Mouse (Mus musculus) ES-E14 (cell line): ENCODE data around the gene Tppp. TPM values are rescaled to one million over a fixed set of nuclear protein-coding genes. Genes with fewer than 3 reads are reported as not detected.
A peak's percentile ranks its signal among the peaks of the same experiment; 100 is the strongest.
"Not testable (repeated sequence)": the region's sequence is repeated elsewhere in the genome, so short reads cannot be mapped to it uniquely, and the experiment has no call there.

Experiments
- DNase-seq: peaks from one replicate; pipeline ENCODE4 v3.0.0-alpha.2; 2013; ENCODE audit warnings: low read depth, low spot score
- H3K27ac ChIP-seq: 2 replicates; pipeline ENCODE4 v1.5.1; 2012; ENCODE audit warnings: low read depth, mild to moderate bottlenecking, low read length, moderate library complexity, mixed read lengths; ENCODE audit not compliant: poor library complexity, insufficient read depth, severe bottlenecking
- H3K36me3 ChIP-seq: 2 replicates; pipeline ENCODE4 v1.6.1; 2012; ENCODE audit warnings: mild to moderate bottlenecking, low read length, moderate library complexity, mixed read lengths; ENCODE audit not compliant: control insufficient read depth, poor library complexity, insufficient read depth, severe bottlenecking
- H3K4me1 ChIP-seq, 2 experiments: fragments of 150-350 bp in 1 of 2; sonication (generic) in 1 of 2; 2 replicates each; pipeline ENCODE4 v1.6.1; 2012; ENCODE audit warnings: low read length in 2 of 2, mild to moderate bottlenecking in 1 of 2, mixed read lengths in 1 of 2; ENCODE audit not compliant: control insufficient read depth in 2 of 2, insufficient read depth in 2 of 2, poor library complexity in 1 of 2
- H3K4me3 ChIP-seq, 2 experiments: fragments of 150-350 bp in 1 of 2; sonication (generic) in 1 of 2; 2 replicates each; pipeline ENCODE4 v1.5.1; 2012; ENCODE audit warnings: low read length in 2 of 2, low read depth in 1 of 2, mild to moderate bottlenecking in 1 of 2, mixed read lengths in 1 of 2; ENCODE audit not compliant: insufficient read depth in 1 of 2, poor library complexity in 1 of 2, severe bottlenecking in 1 of 2
- H3K9ac ChIP-seq: 2 replicates; pipeline ENCODE4 v1.6.1; 2012; ENCODE audit warnings: low read depth, mild to moderate bottlenecking, low read length, mixed read lengths; ENCODE audit not compliant: poor library complexity, insufficient read depth, severe bottlenecking
- H3K9me3 ChIP-seq: fragments of 150-350 bp; sonication (generic); 2 replicates; pipeline ENCODE4 v1.6.1; 2012; ENCODE audit warnings: low read depth, mild to moderate bottlenecking, low read length; ENCODE audit not compliant: control insufficient read depth, insufficient read depth
- CHD2 ChIP-seq: IDR thresholded peaks from 2 replicates; pipeline ENCODE4 v1.6.1; 2014; ENCODE audit warnings: mild to moderate bottlenecking, low read depth, low read length, inconsistent platforms
- HCFC1 ChIP-seq: IDR thresholded peaks from 2 replicates; pipeline ENCODE4 v1.6.1; 2012; ENCODE audit warnings: low read length, inconsistent platforms, borderline replicate concordance; ENCODE audit not compliant: insufficient read depth
- MAFK ChIP-seq: IDR thresholded peaks from 2 replicates; pipeline ENCODE4 v1.6.1; 2014; ENCODE audit warnings: mild to moderate bottlenecking, low read depth, low read length, inconsistent platforms; ENCODE audit not compliant: insufficient read depth
- ZC3H11A ChIP-seq: IDR thresholded peaks from 2 replicates; pipeline ENCODE4 v1.6.1; 2012; ENCODE audit warnings: low read depth, mild to moderate bottlenecking, inconsistent platforms, low read length, borderline replicate concordance
- ZNF384 ChIP-seq: IDR thresholded peaks from 2 replicates; pipeline ENCODE4 v1.6.1; 2012; ENCODE audit warnings: low read depth, low read length, inconsistent platforms
- in situ Hi-C, 2 experiments: fragments of 600-800 bp; cut with MboI; formaldehyde crosslinking; loops; one replicate each; pipeline ENCODE4 v1.15.1; 2025; ENCODE audit warnings: low sequenced_read_pairs in 2 of 2, inconsistent platforms in 1 of 2; ENCODE audit not compliant: unreplicated experiment in 2 of 2
- total RNA-seq: library from RNA; depleted of rRNA; stranded (reverse); fragments of 300-350 nt; gene quantifications from 2 replicates; pipeline ENCODE4 v1.2.3, GENCODE M21; 2012

Tppp gene
- total RNA-seq, 1 experiment, result 0.22 TPM

GRCm38 (mm10) chr13:74001492-74001891 lies 7.7 kb upstream of the Tppp start:
- DNase-seq, result no peak

GRCm38 (mm10) chr13:74006881-74007280 lies 2.3 kb upstream of the Tppp start:
- H3K27ac ChIP-seq, H3K36me3 ChIP-seq, H3K4me3 ChIP-seq, H3K9me3 ChIP-seq, in situ Hi-C loops, H3K9ac ChIP-seq, H3K4me1 ChIP-seq, DNase-seq: not testable (repeated sequence)

More at GRCm38 (mm10) chr13:74001492-74001891, 7.7 kb upstream of the Tppp start:
- no peaks in the 10 kb centered on the region for H3K4me1 ChIP-seq
- TF ChIP-seq MAFK (0 out of 2 replicates have a peak, but pooled peaks have one; percentile 52), CHD2 (no peak)
- H3K9me3 ChIP-seq, result no peaks in the 10 kb centered on the region
- no peak overlapping the region for H3K4me3 ChIP-seq
- no peaks in the 10 kb centered on the region for H3K36me3 ChIP-seq
- no peak overlapping the region for H3K9ac ChIP-seq
- H3K27ac ChIP-seq, result no peak overlapping the region
- in situ Hi-C loops, result no loop called here

DNA sequence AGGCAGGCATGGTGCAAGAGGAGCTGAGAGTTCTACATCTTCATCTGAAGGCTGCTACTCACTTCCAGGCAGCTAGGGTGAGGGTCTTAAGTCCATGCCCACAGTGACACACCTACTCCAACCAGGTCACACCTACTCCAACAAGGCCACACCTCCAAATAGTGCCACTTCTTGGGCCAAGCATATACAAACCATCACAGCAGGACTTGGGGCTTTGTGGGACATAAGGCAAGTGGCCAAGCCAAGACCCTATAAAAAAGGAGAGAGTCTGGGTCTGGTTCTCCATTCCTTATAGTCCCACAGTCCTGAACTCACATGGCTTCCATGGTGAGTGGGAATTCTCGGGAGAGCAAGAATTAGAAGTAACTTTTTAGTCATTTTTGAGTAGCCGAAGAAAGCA lies 991 bp upstream of the Tppp start:
- H3K4me3 ChIP-seq, H3K36me3 ChIP-seq, H3K9me3 ChIP-seq, in situ Hi-C loops, H3K27ac ChIP-seq, H3K4me1 ChIP-seq, H3K9ac ChIP-seq, DNase-seq: not testable (repeated sequence)

GRCm38 (mm10) chr13:74009791-74010614 lies 796 bp downstream of the Tppp start:
- Histone ChIP-seq H3K9me3 (no peaks in the 10 kb centered on the region), H3K4me3 (peak overlapping the region; percentile 72 to 76), H3K27ac (no peak overlapping the region), H3K4me1 (no peaks in the 10 kb centered on the region), H3K36me3 (no peaks in the 10 kb centered on the region), H3K9ac (no peak overlapping the region)
- in situ Hi-C loops, result no loop called here
- TF ChIP-seq ZNF384, result no peak
- no peak for TF ChIP-seq HCFC1
- TF ChIP-seq ZC3H11A, result no peak
- no peak for TF ChIP-seq MAFK
- no peak for TF ChIP-seq CHD2
- DNase-seq, result peak; percentile 35

GRCm38 (mm10) chr13:74010678-74011077 lies 1.5 kb downstream of the Tppp start:
- Histone ChIP-seq H3K9me3 (no peaks in the 10 kb centered on the region), H3K36me3 (no peaks in the 10 kb centered on the region), H3K9ac (no peak overlapping the region), H3K27ac (no peak overlapping the region), H3K4me1 (no peaks in the 10 kb centered on the region), H3K4me3 (0 out of 4 replicates have a peak overlapping the region, but pooled peaks of 1 of the 2 experiments have one; percentile 72)
- no peak for DNase-seq
- in situ Hi-C loops, result no loop called here
- no peak for TF ChIP-seq CHD2
- no peak for TF ChIP-seq MAFK
- no peak for TF ChIP-seq ZC3H11A
- TF ChIP-seq ZNF384, result no peak
- TF ChIP-seq HCFC1, result no peak
